ENCODE assay signal across 18 mouse cellular contexts in the genomic region with DNA sequence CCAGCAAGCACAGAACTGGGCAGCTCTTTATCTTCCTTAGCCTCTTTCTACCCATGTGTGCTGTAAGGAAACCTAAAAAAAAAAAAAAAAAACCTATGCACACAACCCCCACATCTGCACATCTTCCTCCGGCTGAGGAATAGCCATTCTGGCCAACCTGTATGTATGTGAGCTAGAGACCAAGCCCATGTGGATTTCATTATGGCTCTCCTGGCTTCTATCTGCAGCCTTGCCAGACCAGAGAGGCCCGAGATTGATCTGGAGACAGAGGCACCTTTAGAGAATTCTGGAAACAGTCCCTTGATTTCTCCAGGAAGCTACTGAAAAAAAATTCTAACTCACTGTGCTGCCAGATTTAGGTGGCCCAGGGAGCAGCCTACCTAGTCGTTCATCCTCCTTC.
DNase-seq lines count a peak whose midpoint lies in the region; ATAC-seq lines count a peak whose summit lies in the region.
"Had no signal": no experiment of that assay in that cellular context is flagged by ENCODE, and none has a peak within 500 bp of the region (broad histone marks: within the 10 kb centered on the region; RNA-seq: fewer than 3 reads in every experiment).

No protein-coding gene starts in this region.

- H3K27me3 ChIP-seq in embryonic facial prominence, embryonic 12.5 days: no peaks in the 10 kb centered on the region
- no peaks in the 10 kb centered on the region; the same call in 1 of the 2 replicates for H3K27me3 ChIP-seq in limb, embryonic 11.5 days (ENCODE audit: control insufficient read depth, insufficient read depth, low read length)
- no peaks in the 10 kb centered on the region for H3K27me3 ChIP-seq in forebrain, embryonic 15.5 days

- H3K36me3 ChIP-seq in embryonic facial prominence, embryonic 12.5 days: no peaks in the 10 kb centered on the region
- no peaks in the 10 kb centered on the region for H3K36me3 ChIP-seq in limb, embryonic 11.5 days (ENCODE audit: control insufficient read depth, insufficient read depth, low read length)
- no peaks in the 10 kb centered on the region for H3K36me3 ChIP-seq in forebrain, embryonic 15.5 days
- H3K36me3 ChIP-seq: G1E; heart, embryonic 12.5 days; hindbrain, embryonic 10.5 days had no signal

- H3K27ac ChIP-seq in embryonic facial prominence, embryonic 12.5 days: 0 out of 2 replicates have a peak overlapping the region, but pooled peaks have one; percentile 18
- no peak overlapping the region for H3K27ac ChIP-seq in limb, embryonic 11.5 days (replicated peaks; ENCODE audit: low read depth, low read length)
- no peak overlapping the region for H3K27ac ChIP-seq in forebrain, embryonic 15.5 days (replicated peaks)
- H3K27ac ChIP-seq: hindbrain, embryonic 10.5 days had no signal

- H3K4me3 ChIP-seq in embryonic facial prominence, embryonic 12.5 days: no peak overlapping the region
- no peak overlapping the region for H3K4me3 ChIP-seq in limb, embryonic 11.5 days (ENCODE audit: low read depth, low read length)
- H3K4me3 ChIP-seq in forebrain, embryonic 15.5 days: no peak overlapping the region
- H3K4me3 ChIP-seq: heart, embryonic 12.5 days; hindbrain, embryonic 10.5 days had no signal

- peaks cover 29% of the 10 kb centered on the region for H3K4me1 ChIP-seq in embryonic facial prominence, embryonic 12.5 days
- peaks cover 13% of the 10 kb centered on the region for H3K4me1 ChIP-seq in limb, embryonic 11.5 days (ENCODE audit: control insufficient read depth, insufficient read depth, low read length)
- H3K4me1 ChIP-seq in forebrain, embryonic 15.5 days: 0 out of 2 replicates have a peak, but pooled peaks cover 5% of the 10 kb centered on the region

- no peak overlapping the region for H3K4me2 ChIP-seq in embryonic facial prominence, embryonic 12.5 days (replicated peaks)
- H3K4me2 ChIP-seq in limb, embryonic 11.5 days (ENCODE audit: low read depth, severe bottlenecking): no peak overlapping the region
- H3K4me2 ChIP-seq in forebrain, embryonic 15.5 days (replicated peaks): no peak overlapping the region
- H3K4me2 ChIP-seq: heart, embryonic 12.5 days had no signal

- ATAC-seq in embryonic facial prominence, embryonic 12.5 days (ENCODE audit: insufficient number of reproducible peaks, insufficient read depth, low FRiP score, low TSS enrichment): no peak
- ATAC-seq in limb, embryonic 11.5 days (ENCODE audit: insufficient number of reproducible peaks, low FRiP score, low TSS enrichment, low read depth): no peak
- ATAC-seq in forebrain, embryonic 15.5 days (replicated peaks): no peak
- ATAC-seq: CD4-positive, CD25-positive, alpha-beta regulatory T cell, adult 4 months; inflammation-experienced regulatory T-cells, adult 6 months; intestine, postnatal 0 days had no signal

- no peaks in the 10 kb centered on the region for H3K9me3 ChIP-seq in embryonic facial prominence, embryonic 12.5 days
- no peaks in the 10 kb centered on the region for H3K9me3 ChIP-seq in limb, embryonic 11.5 days (ENCODE audit: control insufficient read depth, low read length)
- no peaks in the 10 kb centered on the region for H3K9me3 ChIP-seq in forebrain, embryonic 15.5 days
- H3K9me3 ChIP-seq: heart, embryonic 12.5 days; hindbrain, embryonic 10.5 days had no signal

- peak; percentile 33 for DNase-seq in embryo, embryonic 10.5 days (ENCODE audit: low spot score)
- no peak for DNase-seq in embryo, embryonic 9.5 days (ENCODE audit: extremely low spot score)
- DNase-seq in limb, embryonic 11.5 days (ENCODE audit: low spot score): peak; percentile 45
- DNase-seq in ovary, postnatal 36 days (ENCODE audit: low spot score): no peak
- DNase-seq in cerebellum, adult 9-11 months: no peak
- DNase-seq: adrenal gland, adult 8-10 months; B cell, adult 2 months; cerebellum, adult 11 months; cerebellum, adult 8-10 months; cerebellum, postnatal 25 days had no signal

- H3K9ac ChIP-seq in embryonic facial prominence, embryonic 12.5 days: no peak overlapping the region
- no peak overlapping the region for H3K9ac ChIP-seq in limb, embryonic 11.5 days (ENCODE audit: low read length)
- H3K9ac ChIP-seq in forebrain, embryonic 15.5 days (replicated peaks): no peak overlapping the region
- H3K9ac ChIP-seq: heart, embryonic 12.5 days had no signal

- 28% methylated on average over 3 of the region's 3 CpGs for WGBS in embryonic facial prominence, embryonic 12.5 days
- WGBS in limb, embryonic 11.5 days: 23% methylated on average over 3 of the region's 3 CpGs
- WGBS in forebrain, embryonic 15.5 days: 89% methylated on average over 3 of the region's 3 CpGs

Comparison
In these comparisons a context has a peak if more than half of its experiments do, and no peak if none do; other contexts are left out.
1. DNase-seq: peak in embryo, embryonic 10.5 days (single experiment) and limb, embryonic 11.5 days (single experiment); none in embryo, embryonic 9.5 days (single experiment), ovary, postnatal 36 days (single experiment) and cerebellum, adult 9-11 months (single experiment).